Comparison of ENCODE assay signal across 8 mouse cellular contexts in genomic region chr5:115193226-115193625, GRCm38 (mm10). TPM values are rescaled to one million over a fixed set of nuclear protein-coding genes. Genes with fewer than 3 reads are reported as not detected.
DNase-seq lines count a peak whose midpoint lies in the region; ATAC-seq and TF ChIP-seq lines count a peak whose summit lies in the region.

No protein-coding gene starts in this region.

- peak; percentile 47; the same call in 1 of the 2 replicates for ATAC-seq in heart, embryonic 15.5 days (replicated peaks; ENCODE audit: insufficient number of reproducible peaks, insufficient read depth, low FRiP score, low read depth)
- peak; percentile 30; the same call in 1 of the 2 replicates for ATAC-seq in kidney, postnatal 0 days (replicated peaks; ENCODE audit: low FRiP score, low read depth)

- DNase-seq in CD4-positive helper T cell, adult 2 months (ENCODE audit: low read depth, low spot score), result peak; percentile 60
- DNase-seq in ZHBTc4 (ENCODE audit: low read depth, low spot score), result peak; percentile 87
- peak; percentile 69 for DNase-seq in embryonic facial prominence, embryonic 10.5 days (ENCODE audit: low spot score)
- peak; percentile 58 for DNase-seq in kidney, postnatal 0 days (ENCODE audit: low spot score)
- DNase-seq in lung, postnatal 25 days (ENCODE audit: low spot score), result peak; percentile 28
- peak; percentile 60 for DNase-seq in retina, postnatal 1 day
- peak; percentile 44 for DNase-seq in yolk sac, embryonic 10.5 days (ENCODE audit: low spot score)

- peaks cover 49% of the 10 kb centered on the region for H3K4me1 ChIP-seq in embryonic facial prominence, embryonic 10.5 days
- H3K4me1 ChIP-seq in heart, embryonic 15.5 days (replicated peaks), result peaks cover 26% of the 10 kb centered on the region
- H3K4me1 ChIP-seq in kidney, postnatal 0 days (replicated peaks; ENCODE audit: insufficient read depth, low read length), result peaks cover 19% of the 10 kb centered on the region

- H3K9ac ChIP-seq in heart, embryonic 15.5 days, result 0 out of 2 replicates have a peak overlapping the region, but pooled peaks have one; percentile 33
- H3K9ac ChIP-seq in kidney, postnatal 0 days (ENCODE audit: low read depth, low read length), result 0 out of 2 replicates have a peak overlapping the region, but pooled peaks have one; percentile 19

- WGBS in embryonic facial prominence, embryonic 10.5 days, result under 1% methylated on average over 34 of the region's 34 CpGs
- 1% methylated on average over 25 of the region's 34 CpGs for WGBS in heart, embryonic 15.5 days
- under 1% methylated on average over 34 of the region's 34 CpGs for WGBS in kidney, postnatal 0 days

- peak overlapping the region; percentile 75 for H3K27ac ChIP-seq in embryonic facial prominence, embryonic 10.5 days (replicated peaks)
- no peak overlapping the region for H3K27ac ChIP-seq in heart, embryonic 15.5 days
- no peak overlapping the region for H3K27ac ChIP-seq in kidney, postnatal 0 days

- H3K36me3 ChIP-seq in embryonic facial prominence, embryonic 10.5 days (replicated peaks), result no peaks in the 10 kb centered on the region
- no peaks in the 10 kb centered on the region for H3K36me3 ChIP-seq in heart, embryonic 15.5 days
- no peaks in the 10 kb centered on the region for H3K36me3 ChIP-seq in kidney, postnatal 0 days (ENCODE audit: insufficient read depth, low read length)

- H3K27me3 ChIP-seq in embryonic facial prominence, embryonic 10.5 days (replicated peaks; ENCODE audit: low read depth, poor library complexity, severe bottlenecking), result peaks cover 89% of the 10 kb centered on the region
- H3K27me3 ChIP-seq in heart, embryonic 15.5 days, result peaks cover 69% of the 10 kb centered on the region
- H3K27me3 ChIP-seq in kidney, postnatal 0 days (ENCODE audit: insufficient read depth, low read length), result peaks cover 40% of the 10 kb centered on the region

- peak overlapping the region; percentile 100 for H3K4me2 ChIP-seq in heart, embryonic 15.5 days
- H3K4me2 ChIP-seq in kidney, postnatal 0 days (ENCODE audit: low read length), result peak overlapping the region; percentile 99

- no peak for TF ChIP-seq CTCF in kidney, postnatal 0 days (IDR thresholded peaks at IDR 0.05; ENCODE audit: low read depth)

- no peaks in the 10 kb centered on the region for H3K9me3 ChIP-seq in embryonic facial prominence, embryonic 10.5 days
- no peaks in the 10 kb centered on the region for H3K9me3 ChIP-seq in heart, embryonic 15.5 days (replicated peaks)
- no peaks in the 10 kb centered on the region for H3K9me3 ChIP-seq in kidney, postnatal 0 days (replicated peaks; ENCODE audit: low read length)

- peak overlapping the region; percentile 79 for H3K4me3 ChIP-seq in embryonic facial prominence, embryonic 10.5 days
- peak overlapping the region; percentile 60 for H3K4me3 ChIP-seq in heart, embryonic 15.5 days
- peak overlapping the region; percentile 59 for H3K4me3 ChIP-seq in kidney, postnatal 0 days (replicated peaks; ENCODE audit: low read depth, low read length)

RNA-seq across cellular contexts. Expression of gene Cabp1, which starts 1.0 kb away (rescaled TPM):
- 1.3 and 1.4 TPM in 2 replicates for polyA plus RNA-seq in embryonic facial prominence, embryonic 10.5 days (2016; fragmentation: Nextera tagmentation; extraction: Ambion mirVana)
- polyA plus RNA-seq in heart, embryonic 15.5 days (2015; fragmentation: Nextera tagmentation; extraction: Ambion mirVana), result 0.96 and 1.2 TPM in 2 replicates
- polyA plus RNA-seq in kidney, postnatal 0 days (2015; fragmentation: Nextera tagmentation; extraction: Ambion mirVana), result 0.87 and 1.2 TPM in 2 replicates

RNA-seq across cellular contexts. Expression of gene Mlec, which starts 35.2 kb away (rescaled TPM):
- 73.6 and 80.6 TPM in 2 replicates for polyA plus RNA-seq in embryonic facial prominence, embryonic 10.5 days (2016; fragmentation: Nextera tagmentation; extraction: Ambion mirVana)
- 54.4 and 76.7 TPM in 2 replicates for polyA plus RNA-seq in heart, embryonic 15.5 days (2015; fragmentation: Nextera tagmentation; extraction: Ambion mirVana)
- polyA plus RNA-seq in kidney, postnatal 0 days (2015; fragmentation: Nextera tagmentation; extraction: Ambion mirVana), result 43.6 and 44.4 TPM in 2 replicates

RNA-seq across cellular contexts. Expression of gene Pop5, which starts 42.4 kb away (rescaled TPM):
- polyA plus RNA-seq in embryonic facial prominence, embryonic 10.5 days (2016; fragmentation: Nextera tagmentation; extraction: Ambion mirVana), result 114 and 122 TPM in 2 replicates
- 56.2 and 60.3 TPM in 2 replicates for polyA plus RNA-seq in heart, embryonic 15.5 days (2015; fragmentation: Nextera tagmentation; extraction: Ambion mirVana)
- 160 and 161 TPM in 2 replicates for polyA plus RNA-seq in kidney, postnatal 0 days (2015; fragmentation: Nextera tagmentation; extraction: Ambion mirVana)

RNA-seq across cellular contexts. Expression of gene Unc119b, which starts 58.5 kb away (rescaled TPM):
- 63.5 and 68.7 TPM in 2 replicates for polyA plus RNA-seq in embryonic facial prominence, embryonic 10.5 days (2016; fragmentation: Nextera tagmentation; extraction: Ambion mirVana)
- 18.1 and 21.8 TPM in 2 replicates for polyA plus RNA-seq in heart, embryonic 15.5 days (2015; fragmentation: Nextera tagmentation; extraction: Ambion mirVana)
- polyA plus RNA-seq in kidney, postnatal 0 days (2015; fragmentation: Nextera tagmentation; extraction: Ambion mirVana), result 40.8 and 42.7 TPM in 2 replicates

Comparison
In these comparisons a context has a peak if more than half of its experiments do, and no peak if none do; other contexts are left out.
1. DNase-seq: peak in every context shown above with its lines; median percentile 87 in ZHBTc4; 69 in embryonic facial prominence, embryonic 10.5 days; 60 in CD4-positive helper T cell, adult 2 months; 60 in retina, postnatal 1 day; 58 in kidney, postnatal 0 days; 44 in yolk sac, embryonic 10.5 days; 28 in lung, postnatal 25 days.